Mouse (Mus musculus): ENCODE measurements around the gene Dirc2. TPM values are rescaled to one million over a fixed set of nuclear protein-coding genes. Genes with fewer than 3 reads are reported as not detected.

Dirc2 gene
- polyA plus RNA-seq (2014; fragmentation: Nextera tagmentation; extraction: Ambion mirVana): 16.7 and 20.5 TPM in 2 replicates

GRCm38 (mm10) chr16:35768785-35769642 is at the start of gene Dirc2:
Gene Dirc2 (minus strand): TSS chr16:35769356.
- Histone ChIP-seq H3K27ac (ENCODE audit: low read length) (peak within 1 kb of the TSS; percentile 66; the same call in 1 of the 2 replicates), H3K4me2 (replicated peaks; ENCODE audit: low read depth, low read length) (peak within 1 kb of the TSS; percentile 95), H3K27me3 (ENCODE audit: control insufficient read depth, insufficient read depth, low read length) (no peaks in the 10 kb centered on the region), H3K4me3 (ENCODE audit: low read depth, low read length) (peak within 1 kb of the TSS; percentile 79), H3K4me1 (ENCODE audit: control insufficient read depth, insufficient read depth, low read length) (peaks cover 21% of the 10 kb centered on the region), H3K9me3 (ENCODE audit: control insufficient read depth, low read depth, low read length) (no peaks in the 10 kb centered on the region), H3K9ac (replicated peaks; ENCODE audit: low read depth, low read length) (peak within 1 kb of the TSS; percentile 84), H3K36me3 (ENCODE audit: control insufficient read depth, insufficient read depth, low read length) (no peaks in the 10 kb centered on the region)
- WGBS: under 1% methylated on average over 75 of the region's 78 CpGs
- peak; percentile 91 for ATAC-seq (ENCODE audit: insufficient number of reproducible peaks, insufficient read depth, low FRiP score, low read depth)

- Histone ChIP-seq H3K27ac (ENCODE audit: low read length) (no peak overlapping the region), H3K36me3 (ENCODE audit: control insufficient read depth, insufficient read depth, low read length) (peaks cover 3% of the 10 kb centered on the region; the same call in 1 of the 2 replicates), H3K27me3 (ENCODE audit: control insufficient read depth, insufficient read depth, low read length) (no peaks in the 10 kb centered on the region), H3K9ac (replicated peaks; ENCODE audit: low read depth, low read length) (no peak overlapping the region), H3K9me3 (ENCODE audit: control insufficient read depth, low read depth, low read length) (no peaks in the 10 kb centered on the region), H3K4me3 (ENCODE audit: low read depth, low read length) (no peak overlapping the region), H3K4me2 (replicated peaks; ENCODE audit: low read depth, low read length) (no peak overlapping the region), H3K4me1 (ENCODE audit: control insufficient read depth, insufficient read depth, low read length) (no peaks in the 10 kb centered on the region)
- 34% methylated on average over 13 of the region's 13 CpGs for WGBS
- peak; percentile 81; the same call in 1 of the 2 replicates for ATAC-seq (ENCODE audit: insufficient number of reproducible peaks, insufficient read depth, low FRiP score, low read depth)
These were observed 48.3 kb upstream of the Dirc2 start for GRCm38 (mm10) chr16:35817255-35818089.

GRCm38 (mm10) chr16:35813119-35813518 is 44.0 kb upstream of the Dirc2 start:
- peaks cover 3% of the 10 kb centered on the region; the same call in 1 of the 2 replicates for H3K36me3 ChIP-seq (ENCODE audit: control insufficient read depth, insufficient read depth, low read length)
- no peak overlapping the region for H3K4me2 ChIP-seq (replicated peaks; ENCODE audit: low read depth, low read length)
- no peak overlapping the region for H3K27ac ChIP-seq (ENCODE audit: low read length)
- no peak for ATAC-seq (ENCODE audit: insufficient number of reproducible peaks, insufficient read depth, low FRiP score, low read depth)
- no peak overlapping the region for H3K9ac ChIP-seq (replicated peaks; ENCODE audit: low read depth, low read length)
- no peaks in the 10 kb centered on the region for H3K4me1 ChIP-seq (ENCODE audit: control insufficient read depth, insufficient read depth, low read length)
- no peaks in the 10 kb centered on the region for H3K27me3 ChIP-seq (ENCODE audit: control insufficient read depth, insufficient read depth, low read length)
- no peaks in the 10 kb centered on the region for H3K9me3 ChIP-seq (ENCODE audit: control insufficient read depth, low read depth, low read length)
- 68% methylated on average over 3 of the region's 3 CpGs for WGBS
- H3K4me3 ChIP-seq (ENCODE audit: low read depth, low read length): no peak overlapping the region

- Histone ChIP-seq H3K4me2 (replicated peaks; ENCODE audit: low read depth, low read length) (no peak overlapping the region), H3K27me3 (ENCODE audit: control insufficient read depth, insufficient read depth, low read length) (no peaks in the 10 kb centered on the region), H3K9ac (replicated peaks; ENCODE audit: low read depth, low read length) (no peak overlapping the region), H3K4me3 (ENCODE audit: low read depth, low read length) (no peak overlapping the region), H3K27ac (ENCODE audit: low read length) (no peak overlapping the region), H3K9me3 (ENCODE audit: control insufficient read depth, low read depth, low read length) (no peaks in the 10 kb centered on the region), H3K36me3 (ENCODE audit: control insufficient read depth, insufficient read depth, low read length) (no peaks in the 10 kb centered on the region), H3K4me1 (ENCODE audit: control insufficient read depth, insufficient read depth, low read length) (no peaks in the 10 kb centered on the region)
- WGBS: 96% methylated on average over 2 of the region's 2 CpGs
- no peak for ATAC-seq (ENCODE audit: insufficient number of reproducible peaks, insufficient read depth, low FRiP score, low read depth)
These were observed 39.7 kb upstream of the Dirc2 start for GRCm38 (mm10) chr16:35808838-35809237.

GRCm38 (mm10) chr16:35807663-35807992 is 38.5 kb upstream of the Dirc2 start:
- H3K9ac ChIP-seq (replicated peaks; ENCODE audit: low read depth, low read length): no peak overlapping the region
- ATAC-seq (ENCODE audit: insufficient number of reproducible peaks, insufficient read depth, low FRiP score, low read depth): no peak
- no peak overlapping the region for H3K27ac ChIP-seq (ENCODE audit: low read length)
- no peaks in the 10 kb centered on the region for H3K27me3 ChIP-seq (ENCODE audit: control insufficient read depth, insufficient read depth, low read length)
- H3K4me1 ChIP-seq (ENCODE audit: control insufficient read depth, insufficient read depth, low read length): no peaks in the 10 kb centered on the region
- no peak overlapping the region for H3K4me3 ChIP-seq (ENCODE audit: low read depth, low read length)
- WGBS: 88% methylated on average over 4 of the region's 4 CpGs
- H3K36me3 ChIP-seq (ENCODE audit: control insufficient read depth, insufficient read depth, low read length): no peaks in the 10 kb centered on the region
- H3K9me3 ChIP-seq (ENCODE audit: control insufficient read depth, low read depth, low read length): no peaks in the 10 kb centered on the region
- H3K4me2 ChIP-seq (replicated peaks; ENCODE audit: low read depth, low read length): no peak overlapping the region

GRCm38 (mm10) chr16:35806973-35807662 is 38.0 kb upstream of the Dirc2 start:
- H3K27ac ChIP-seq (ENCODE audit: low read length): no peak overlapping the region
- no peaks in the 10 kb centered on the region for H3K36me3 ChIP-seq (ENCODE audit: control insufficient read depth, insufficient read depth, low read length)
- no peak overlapping the region for H3K9ac ChIP-seq (replicated peaks; ENCODE audit: low read depth, low read length)
- no peaks in the 10 kb centered on the region for H3K4me1 ChIP-seq (ENCODE audit: control insufficient read depth, insufficient read depth, low read length)
- no peaks in the 10 kb centered on the region for H3K9me3 ChIP-seq (ENCODE audit: control insufficient read depth, low read depth, low read length)
- 84% methylated on average over 6 of the region's 6 CpGs for WGBS
- H3K27me3 ChIP-seq (ENCODE audit: control insufficient read depth, insufficient read depth, low read length): no peaks in the 10 kb centered on the region
- H3K4me2 ChIP-seq (replicated peaks; ENCODE audit: low read depth, low read length): no peak overlapping the region
- no peak for ATAC-seq (ENCODE audit: insufficient number of reproducible peaks, insufficient read depth, low FRiP score, low read depth)
- no peak overlapping the region for H3K4me3 ChIP-seq (ENCODE audit: low read depth, low read length)

GRCm38 (mm10) chr16:35803723-35804122 is 34.6 kb upstream of the Dirc2 start:
- H3K4me3 ChIP-seq (ENCODE audit: low read depth, low read length): no peak overlapping the region
- H3K36me3 ChIP-seq (ENCODE audit: control insufficient read depth, insufficient read depth, low read length): no peaks in the 10 kb centered on the region
- H3K9ac ChIP-seq (replicated peaks; ENCODE audit: low read depth, low read length): no peak overlapping the region
- H3K4me2 ChIP-seq (replicated peaks; ENCODE audit: low read depth, low read length): no peak overlapping the region
- 88% methylated on average over 4 of the region's 4 CpGs for WGBS
- H3K4me1 ChIP-seq (ENCODE audit: control insufficient read depth, insufficient read depth, low read length): no peaks in the 10 kb centered on the region
- peaks cover 3% of the 10 kb centered on the region; the same call in 1 of the 2 replicates for H3K9me3 ChIP-seq (ENCODE audit: control insufficient read depth, low read depth, low read length)
- no peak overlapping the region for H3K27ac ChIP-seq (ENCODE audit: low read length)
- no peak for ATAC-seq (ENCODE audit: insufficient number of reproducible peaks, insufficient read depth, low FRiP score, low read depth)
- no peaks in the 10 kb centered on the region for H3K27me3 ChIP-seq (ENCODE audit: control insufficient read depth, insufficient read depth, low read length)

- Histone ChIP-seq H3K4me2 (replicated peaks; ENCODE audit: low read depth, low read length) (no peak overlapping the region), H3K9me3 (ENCODE audit: control insufficient read depth, low read depth, low read length) (peaks cover 3% of the 10 kb centered on the region; the same call in 1 of the 2 replicates), H3K4me3 (ENCODE audit: low read depth, low read length) (no peak overlapping the region), H3K9ac (replicated peaks; ENCODE audit: low read depth, low read length) (no peak overlapping the region), H3K4me1 (ENCODE audit: control insufficient read depth, insufficient read depth, low read length) (no peaks in the 10 kb centered on the region), H3K27me3 (ENCODE audit: control insufficient read depth, insufficient read depth, low read length) (no peaks in the 10 kb centered on the region), H3K36me3 (ENCODE audit: control insufficient read depth, insufficient read depth, low read length) (no peaks in the 10 kb centered on the region), H3K27ac (ENCODE audit: low read length) (no peak overlapping the region)
- ATAC-seq (ENCODE audit: insufficient number of reproducible peaks, insufficient read depth, low FRiP score, low read depth): no peak
- WGBS: 89% methylated on average over 7 of the region's 7 CpGs
These were observed 33.0 kb upstream of the Dirc2 start for GRCm38 (mm10) chr16:35802163-35802562.
